Mouse (Mus musculus) limb, embryonic 10.5 days (tissue): ENCODE data around the gene Sltm. TPM values are rescaled to one million over a fixed set of nuclear protein-coding genes. Genes with fewer than 3 reads are reported as not detected.

Experiments used
- DNase-seq: peaks from one replicate; pipeline ENCODE4 v3.0.0-alpha.2; 2017; ENCODE audit warnings: low spot score
- H3K27ac ChIP-seq: fragments of 300-500 bp; sonication (generic); 2 replicates; pipeline ENCODE4 v1.5.1; 2016; ENCODE audit warnings: mild to moderate bottlenecking
- H3K27me3 ChIP-seq: fragments of 300-500 bp; sonication (generic); 2 replicates; pipeline ENCODE4 v1.6.1; 2016; ENCODE audit warnings: low read depth, mild to moderate bottlenecking; ENCODE audit not compliant: poor library complexity, severe bottlenecking
- H3K36me3 ChIP-seq: fragments of 300-500 bp; sonication (generic); 2 replicates; pipeline ENCODE4 v1.6.1; 2016; ENCODE audit warnings: mild to moderate bottlenecking, moderate library complexity
- H3K4me1 ChIP-seq: fragments of 300-500 bp; sonication (generic); 2 replicates; pipeline ENCODE4 v1.6.1; 2016
- H3K4me3 ChIP-seq: fragments of 300-500 bp; sonication (generic); 2 replicates; pipeline ENCODE4 v1.5.1; 2016; ENCODE audit warnings: mild to moderate bottlenecking, moderate library complexity
- H3K9me3 ChIP-seq: fragments of 300-500 bp; sonication (generic); replicated peaks from 2 replicates; pipeline ENCODE4 v1.6.1; 2016; ENCODE audit warnings: mild to moderate bottlenecking
- WGBS: fragments of 180-500 bp; shearing (Covaris S2); methylation state at CpG from one replicate; pipeline ENCODE4 v1.1.7; 2016; 5-methylcytosine and 5-hydroxymethylcytosine counted together
- polyA plus RNA-seq: library from polyadenylated mRNA; unstranded; fragments of >200 nt; fragmentation: Nextera tagmentation; extraction: Ambion mirVana; gene quantifications from 2 replicates; pipeline ENCODE4 v1.2.1, GENCODE M21; 2016

Sltm gene
- polyA plus RNA-seq, 1 experiment from 2014 or later = 61.0 TPM

- 95% methylated on average over 3 of the region's 3 CpGs for WGBS
- H3K4me3 ChIP-seq = no peak overlapping the region
- no peaks in the 10 kb centered on the region for H3K27me3 ChIP-seq
Observed at GRCm38 (mm10) chr9:70562825-70563224, 20.3 kb downstream of the Sltm start.

DNA sequence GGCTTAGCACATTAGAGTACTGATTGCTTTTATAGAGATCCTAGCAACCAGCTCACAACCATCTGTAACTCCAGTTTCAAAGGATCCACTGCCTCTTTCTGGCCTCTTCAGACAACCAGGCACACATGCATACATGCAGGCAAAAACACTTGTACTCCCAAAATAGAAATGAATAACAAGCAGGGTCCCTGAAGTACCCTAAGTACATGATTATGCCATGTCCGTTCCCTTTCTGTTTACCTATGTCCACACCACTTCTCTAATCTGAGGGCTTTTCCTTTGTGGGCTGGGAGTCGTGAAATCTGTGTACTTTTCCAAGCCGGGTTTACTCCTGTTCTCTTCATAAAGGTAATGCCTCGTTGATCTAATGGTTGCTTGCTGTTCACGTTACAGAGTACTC lies 25.1 kb downstream of the Sltm start:
- WGBS = 89% methylated on average over 5 of the region's 5 CpGs
- Histone ChIP-seq H3K27me3 (no peaks in the 10 kb centered on the region), H3K36me3 (peaks cover 46% of the 10 kb centered on the region), H3K27ac (no peak overlapping the region), H3K4me1 (no peaks in the 10 kb centered on the region), H3K4me3 (no peak overlapping the region), H3K9me3 (no peaks in the 10 kb centered on the region)
- DNase-seq = no peak

More at GRCm38 (mm10) chr9:70562825-70563224, 20.3 kb downstream of the Sltm start:
- Histone ChIP-seq H3K9me3 (no peaks in the 10 kb centered on the region), H3K4me1 (no peaks in the 10 kb centered on the region), H3K27ac (no peak overlapping the region), H3K36me3 (peaks cover 60% of the 10 kb centered on the region)
- DNase-seq = no peak

GRCm38 (mm10) chr9:70570351-70570750 lies 27.8 kb downstream of the Sltm start:
- Histone ChIP-seq H3K36me3 (peaks cover 55% of the 10 kb centered on the region), H3K9me3 (no peaks in the 10 kb centered on the region)
- WGBS = 93% methylated on average over 8 of the region's 8 CpGs

GRCm38 (mm10) chr9:70578123-70578522 lies 35.6 kb downstream of the Sltm start:
- H3K9me3 ChIP-seq = no peaks in the 10 kb centered on the region
- DNase-seq = no peak
- no peak overlapping the region for H3K27ac ChIP-seq
- no peaks in the 10 kb centered on the region for H3K27me3 ChIP-seq
- H3K4me1 ChIP-seq = no peaks in the 10 kb centered on the region
- H3K36me3 ChIP-seq = peaks cover 97% of the 10 kb centered on the region
- H3K4me3 ChIP-seq = no peak overlapping the region
- 90% methylated on average over 2 of the region's 2 CpGs for WGBS

More at GRCm38 (mm10) chr9:70570351-70570750, 27.8 kb downstream of the Sltm start:
- no peak overlapping the region for H3K27ac ChIP-seq
- DNase-seq = no peak
- H3K4me1 ChIP-seq = no peaks in the 10 kb centered on the region
- no peak overlapping the region for H3K4me3 ChIP-seq
- no peaks in the 10 kb centered on the region for H3K27me3 ChIP-seq

- Histone ChIP-seq H3K36me3 (peaks cover 94% of the 10 kb centered on the region), H3K9me3 (no peaks in the 10 kb centered on the region), H3K4me3 (no peak overlapping the region), H3K27me3 (no peaks in the 10 kb centered on the region), H3K4me1 (no peaks in the 10 kb centered on the region), H3K27ac (no peak overlapping the region)
- 92% methylated on average over 5 of the region's 5 CpGs for WGBS
- DNase-seq = no peak
Observed at GRCm38 (mm10) chr9:70580956-70581355, 38.4 kb downstream of the Sltm start.

DNA sequence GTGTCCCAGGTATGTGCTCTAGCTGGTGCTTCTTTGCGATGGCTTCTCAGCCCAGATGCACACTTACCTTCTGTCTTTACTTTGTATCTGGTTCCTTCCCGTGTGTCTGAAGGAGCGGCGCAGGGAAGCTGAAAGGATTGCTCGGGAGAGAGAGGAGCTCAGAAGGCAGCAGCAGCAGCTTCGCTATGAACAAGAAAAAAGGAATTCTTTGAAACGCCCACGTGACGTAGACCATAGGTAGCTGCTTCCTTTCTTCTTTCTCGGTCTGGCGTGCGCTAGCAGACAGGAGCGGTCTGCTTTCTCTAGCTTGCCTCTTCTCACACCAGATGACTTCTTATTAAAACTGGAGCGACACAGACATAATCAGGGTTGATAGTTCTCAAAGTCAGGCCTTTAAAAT lies 42.1 kb downstream of the Sltm start:
- Histone ChIP-seq H3K27ac (no peak overlapping the region), H3K36me3 (peaks cover 94% of the 10 kb centered on the region), H3K27me3 (no peaks in the 10 kb centered on the region), H3K4me1 (no peaks in the 10 kb centered on the region), H3K4me3 (no peak overlapping the region), H3K9me3 (no peaks in the 10 kb centered on the region)
- 93% methylated on average over 14 of the region's 14 CpGs for WGBS
- DNase-seq = no peak

GRCm38 (mm10) chr9:70585172-70585571 lies 42.6 kb downstream of the Sltm start:
- 91% methylated on average over 5 of the region's 5 CpGs for WGBS

DNA sequence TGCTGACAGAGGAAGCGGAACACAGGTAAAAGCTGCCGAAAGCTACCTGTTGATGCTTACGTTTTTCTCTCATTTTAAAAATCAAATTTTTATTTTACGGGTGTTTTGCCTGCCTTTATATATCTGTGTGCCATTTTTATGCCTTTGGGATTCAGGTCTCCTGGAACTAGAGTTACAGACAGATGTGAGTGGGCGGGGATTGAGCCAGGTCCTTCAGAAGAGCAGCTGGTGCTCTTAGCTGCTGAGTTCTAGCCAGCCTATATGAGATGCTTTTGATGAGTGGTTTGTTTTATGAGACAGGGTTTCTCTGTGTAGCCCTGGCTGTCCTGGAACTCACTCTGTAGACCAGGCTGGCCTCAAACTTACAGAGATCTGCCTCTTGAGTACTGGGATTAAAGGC lies 44.6 kb downstream of the Sltm start:
- H3K27me3 ChIP-seq = no peaks in the 10 kb centered on the region
- H3K27ac ChIP-seq = no peak overlapping the region
- 96% methylated on average over 5 of the region's 5 CpGs for WGBS
- no peak for DNase-seq
- H3K4me1 ChIP-seq = no peaks in the 10 kb centered on the region
- H3K9me3 ChIP-seq = no peaks in the 10 kb centered on the region
- no peak overlapping the region for H3K4me3 ChIP-seq
- peaks cover 94% of the 10 kb centered on the region for H3K36me3 ChIP-seq

More at GRCm38 (mm10) chr9:70585172-70585571, 42.6 kb downstream of the Sltm start:
- no peak overlapping the region for H3K27ac ChIP-seq
- DNase-seq = no peak
- H3K4me3 ChIP-seq = no peak overlapping the region
- no peaks in the 10 kb centered on the region for H3K9me3 ChIP-seq
- H3K27me3 ChIP-seq = no peaks in the 10 kb centered on the region
- peaks cover 94% of the 10 kb centered on the region for H3K36me3 ChIP-seq
- no peaks in the 10 kb centered on the region for H3K4me1 ChIP-seq

DNA sequence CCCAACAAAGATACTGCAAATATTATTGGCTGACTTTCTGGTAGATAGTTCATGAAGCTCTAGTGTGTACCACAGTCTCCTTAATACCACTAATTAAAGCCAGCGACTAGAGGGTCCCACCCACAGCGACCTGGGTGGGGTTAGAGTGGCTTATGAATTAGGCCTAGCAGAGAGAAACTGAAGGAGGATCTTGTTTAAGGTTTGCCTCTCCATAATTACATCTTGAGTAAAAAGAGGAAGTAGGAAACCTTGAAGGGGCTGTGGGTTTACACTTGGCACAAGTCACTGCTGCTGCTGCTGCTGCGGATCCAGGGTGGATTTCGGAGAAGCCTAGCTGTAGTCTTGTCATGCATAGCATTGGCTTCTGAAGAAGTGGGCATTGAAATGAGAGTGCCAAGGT lies 48.2 kb downstream of the Sltm start:
- Histone ChIP-seq H3K27ac (no peak overlapping the region), H3K4me1 (no peaks in the 10 kb centered on the region), H3K9me3 (no peaks in the 10 kb centered on the region), H3K27me3 (no peaks in the 10 kb centered on the region), H3K36me3 (peaks cover 96% of the 10 kb centered on the region), H3K4me3 (no peak overlapping the region)
- DNase-seq = no peak
- WGBS = 92% methylated on average over 4 of the region's 4 CpGs

- H3K27ac ChIP-seq = no peak overlapping the region
- WGBS = 77% methylated on average over 9 of the region's 9 CpGs
- peaks cover 95% of the 10 kb centered on the region for H3K36me3 ChIP-seq
- no peaks in the 10 kb centered on the region for H3K27me3 ChIP-seq
- H3K4me3 ChIP-seq = no peak overlapping the region
- H3K9me3 ChIP-seq = no peaks in the 10 kb centered on the region
- H3K4me1 ChIP-seq = no peaks in the 10 kb centered on the region
- DNase-seq = no peak
Observed at GRCm38 (mm10) chr9:70591486-70591885, 48.9 kb downstream of the Sltm start.

DNA sequence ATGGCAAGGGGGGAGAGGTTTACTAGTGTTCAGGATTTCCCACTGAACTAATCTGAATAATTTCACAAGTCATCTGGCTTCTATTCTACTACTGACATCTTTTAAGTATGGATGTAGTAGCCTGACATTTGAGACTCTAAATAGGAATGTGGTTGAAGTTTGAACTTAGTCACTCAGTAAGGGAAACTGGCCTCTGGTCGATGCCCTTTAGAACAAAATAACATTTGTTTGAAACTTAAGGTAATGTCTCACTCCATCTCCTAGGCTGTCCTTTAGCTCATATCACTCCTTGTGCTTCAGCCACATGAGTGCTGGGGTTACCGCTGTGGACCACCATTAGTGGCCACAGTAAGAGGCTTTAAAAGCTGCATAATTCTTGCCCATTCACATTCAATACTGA lies 55.7 kb downstream of the Sltm start:
- H3K27me3 ChIP-seq = no peaks in the 10 kb centered on the region
- 100% methylated on average over 2 of the region's 2 CpGs for WGBS
- no peak for DNase-seq

GRCm38 (mm10) chr9:70602186-70602845 lies 59.8 kb downstream of the Sltm start:
- Histone ChIP-seq H3K27ac (no peak overlapping the region), H3K4me1 (no peaks in the 10 kb centered on the region), H3K36me3 (peaks cover 10% of the 10 kb centered on the region; the same call in 1 of the 2 replicates), H3K27me3 (no peaks in the 10 kb centered on the region), H3K9me3 (no peaks in the 10 kb centered on the region), H3K4me3 (no peak overlapping the region)
- 95% methylated on average over 1 of the region's 1 CpGs for WGBS
- DNase-seq = no peak

More for the DNA sequence above, 55.7 kb downstream of the Sltm start:
- Histone ChIP-seq H3K4me3 (no peak overlapping the region), H3K27ac (no peak overlapping the region), H3K9me3 (no peaks in the 10 kb centered on the region), H3K4me1 (no peaks in the 10 kb centered on the region), H3K36me3 (peaks cover 37% of the 10 kb centered on the region)

DNA sequence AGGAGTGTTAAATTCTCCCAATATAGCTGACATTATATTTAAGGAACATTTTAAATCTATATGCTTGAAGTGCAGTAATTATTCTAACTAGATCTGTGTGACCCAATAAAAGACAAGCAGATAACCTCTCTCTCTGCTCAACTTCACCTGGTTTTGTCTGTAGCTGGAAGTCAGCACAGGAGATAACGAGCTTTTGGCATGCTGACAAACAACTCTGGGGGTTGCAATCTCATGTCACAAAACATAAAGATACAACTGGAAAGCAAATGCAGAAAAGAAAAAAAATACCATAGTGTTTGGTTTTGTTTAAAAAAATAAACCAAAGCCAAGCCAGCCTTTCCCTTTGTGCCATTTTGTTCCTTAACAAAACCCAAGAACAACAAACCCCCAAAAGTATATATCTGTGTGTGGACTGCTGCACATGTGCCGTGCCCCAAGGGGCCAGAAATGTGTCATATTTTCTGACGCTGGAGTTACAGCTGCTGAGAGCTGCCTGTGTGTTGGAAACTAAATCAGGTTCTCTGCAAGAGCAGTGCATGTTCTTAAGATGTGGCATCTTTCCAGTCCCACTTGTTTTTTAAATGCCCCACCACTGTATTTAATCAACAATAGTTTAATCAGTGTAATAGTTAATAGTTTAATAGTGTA lies 68.6 kb downstream of the Sltm start:
- H3K4me1 ChIP-seq = no peaks in the 10 kb centered on the region
- DNase-seq = no peak
- H3K27ac ChIP-seq = no peak overlapping the region
- WGBS = 84% methylated on average over 3 of the region's 3 CpGs
- H3K4me3 ChIP-seq = no peak overlapping the region
- no peaks in the 10 kb centered on the region for H3K9me3 ChIP-seq
- peaks cover 8% of the 10 kb centered on the region; the same call in 1 of the 2 replicates for H3K36me3 ChIP-seq
- no peaks in the 10 kb centered on the region for H3K27me3 ChIP-seq
